Mouse (Mus musculus): ENCODE measurements around the gene Chst10.

Gene Chst10

DNA sequence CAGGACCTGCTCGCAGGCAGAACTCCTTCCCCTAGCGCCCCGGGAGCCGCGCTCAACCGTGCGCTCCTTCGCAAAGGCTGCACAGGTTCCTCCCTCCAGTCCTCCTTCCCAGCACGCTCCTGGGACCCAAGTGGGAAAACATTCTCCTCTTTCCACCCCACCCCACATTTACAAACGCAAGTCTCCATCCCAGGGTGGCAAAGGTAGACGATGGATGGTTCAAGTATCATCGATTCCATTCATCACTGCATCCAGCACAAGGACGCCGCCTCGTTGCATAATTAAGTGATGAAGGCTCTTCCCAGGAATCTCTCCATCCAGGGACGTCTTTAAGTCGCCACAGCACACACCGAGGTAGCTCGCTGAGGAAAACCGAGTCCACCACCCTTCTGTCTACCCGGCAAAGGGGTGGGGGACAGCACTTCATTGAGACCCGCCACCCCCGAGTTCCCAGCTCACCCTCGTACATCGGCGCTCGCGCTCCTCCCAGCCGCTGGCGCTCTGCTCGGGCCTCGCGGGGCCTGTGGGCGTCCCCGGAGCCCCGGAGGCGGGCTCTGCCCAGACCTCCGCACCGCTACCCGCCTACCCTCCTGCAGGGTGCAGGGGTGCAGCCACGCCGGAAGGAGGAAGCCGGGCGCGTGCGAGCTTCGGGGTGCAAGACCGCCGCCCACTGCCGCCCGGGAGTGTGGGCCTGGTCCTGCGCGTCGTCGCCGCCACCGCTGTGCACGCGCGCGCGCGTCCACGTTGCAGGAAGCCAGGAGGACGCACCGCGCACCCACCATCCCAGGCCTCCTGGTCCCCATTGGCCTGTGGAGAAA, at the start of gene Chst10:
Gene Chst10, minus strand, starts transcription at position 731 of the 818 bp plus-strand sequence.
- DNase-seq = peak; percentile 93 to 98

- no peak for DNase-seq
Measured at GRCm38 (mm10) chr1:38939608-38940007, 41.6 kb upstream of the Chst10 start.

- no peak for DNase-seq
Measured at GRCm38 (mm10) chr1:38938849-38939248, 40.9 kb upstream of the Chst10 start, which contains the start of gene Nms. Gene Nms (plus strand): TSS chr1:38939149.

DNA sequence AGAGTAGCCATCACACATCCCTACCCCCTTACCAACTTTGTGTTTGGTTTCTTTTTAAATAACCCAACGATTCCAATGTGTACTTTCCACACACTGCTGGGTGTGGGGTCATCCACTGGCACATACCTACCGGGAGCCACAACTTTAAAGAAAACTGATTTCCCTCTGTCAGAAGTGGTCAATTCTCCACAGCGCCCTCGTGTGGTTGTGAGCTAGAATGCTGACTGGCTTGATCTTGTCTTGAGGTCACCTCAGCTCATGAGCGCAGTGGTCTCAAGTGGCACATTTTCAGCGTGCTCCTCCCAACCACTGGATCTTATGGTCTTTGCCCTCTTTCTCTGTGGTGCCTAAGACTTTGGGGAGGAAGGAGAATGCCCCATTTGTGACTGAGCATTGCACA, 38.8 kb upstream of the Chst10 start:
- peak; percentile 41 to 43 for DNase-seq

- peak; percentile 21 to 23 for DNase-seq
Measured at GRCm38 (mm10) chr1:38934668-38935067, 36.7 kb upstream of the Chst10 start.

GRCm38 (mm10) chr1:38930767-38931166, 32.8 kb upstream of the Chst10 start:
- no peak for DNase-seq

DNA sequence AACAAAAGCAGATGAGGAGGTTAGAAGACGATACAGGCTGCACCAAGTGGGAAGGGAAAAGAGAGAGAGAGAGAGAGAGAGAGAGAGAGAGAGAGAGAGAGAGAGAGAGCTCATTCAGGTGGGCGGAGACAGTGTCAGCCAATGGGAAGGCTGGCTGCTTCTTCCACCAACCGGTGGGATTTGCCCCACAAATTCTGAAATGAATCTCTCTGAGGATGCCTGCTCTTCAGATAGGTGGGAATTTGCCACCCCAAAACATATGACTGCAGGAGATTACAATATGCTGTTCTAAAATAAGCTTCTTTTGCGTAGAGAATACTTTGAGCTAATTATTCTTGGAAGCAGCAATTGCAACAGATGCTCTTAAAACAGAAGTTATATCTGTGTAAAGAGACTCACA, 31.5 kb upstream of the Chst10 start:
- DNase-seq = no peak

DNA sequence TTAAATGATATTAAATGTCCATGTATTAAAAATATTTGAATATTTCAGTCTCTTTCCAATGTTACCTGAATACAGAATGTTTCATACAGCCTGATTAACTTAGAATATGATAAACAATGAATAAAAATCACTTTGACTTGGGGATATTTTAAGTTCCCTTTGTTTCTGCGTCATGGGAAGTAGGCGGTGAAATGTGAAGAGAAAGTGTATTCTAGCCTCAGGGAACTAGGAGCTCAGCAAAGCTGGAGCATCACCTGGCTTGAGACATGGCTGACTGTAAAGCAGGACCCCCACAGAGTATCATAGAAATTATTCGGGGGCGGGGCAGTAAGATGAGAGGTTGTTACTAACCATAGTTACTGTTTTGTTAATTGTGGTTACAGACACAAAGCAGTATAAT, 31.0 kb upstream of the Chst10 start:
- DNase-seq = no peak

- no peak for DNase-seq
Measured at GRCm38 (mm10) chr1:38903985-38904384, 6.0 kb upstream of the Chst10 start.

DNA sequence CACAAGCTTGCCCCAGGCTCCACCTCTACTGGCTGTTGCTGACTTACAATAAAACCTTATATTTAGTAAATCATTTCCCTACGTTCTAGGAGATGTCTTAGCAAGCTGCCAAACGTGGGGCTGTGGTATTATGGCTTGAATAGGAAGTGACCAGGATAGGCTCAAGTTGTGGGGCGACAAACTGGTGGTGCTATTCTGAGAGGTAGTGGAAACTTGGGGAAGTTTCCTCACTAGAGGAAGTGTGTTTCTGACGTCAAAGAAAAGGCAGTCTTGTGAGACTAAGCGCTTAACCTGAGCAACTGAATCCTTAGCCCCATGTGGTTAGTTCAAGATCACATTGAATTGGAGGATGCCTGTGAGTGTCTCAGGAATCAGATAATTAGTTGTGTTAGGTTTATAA, 4.6 kb upstream of the Chst10 start:
- DNase-seq = no peak

DNA sequence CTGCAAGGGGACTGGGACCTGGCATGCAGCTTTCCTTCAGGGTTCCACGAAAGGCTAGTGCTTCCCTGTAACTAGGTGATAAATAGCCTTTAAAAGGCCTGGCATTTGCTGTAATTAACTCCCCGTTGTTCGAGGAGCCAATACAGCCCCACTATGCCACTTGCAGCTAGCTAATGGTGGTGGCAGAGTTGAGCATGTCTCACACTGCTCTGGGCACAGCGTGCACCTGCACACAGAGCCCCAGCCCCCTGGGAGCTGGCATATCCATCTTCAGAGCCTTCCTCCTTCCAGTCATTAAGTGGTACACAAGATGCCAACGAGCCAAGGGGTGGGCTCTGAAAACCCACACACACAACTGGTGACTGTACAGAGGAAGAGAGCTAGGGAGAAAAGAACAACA, 4.9 kb downstream of the Chst10 start:
- DNase-seq = no peak

DNA sequence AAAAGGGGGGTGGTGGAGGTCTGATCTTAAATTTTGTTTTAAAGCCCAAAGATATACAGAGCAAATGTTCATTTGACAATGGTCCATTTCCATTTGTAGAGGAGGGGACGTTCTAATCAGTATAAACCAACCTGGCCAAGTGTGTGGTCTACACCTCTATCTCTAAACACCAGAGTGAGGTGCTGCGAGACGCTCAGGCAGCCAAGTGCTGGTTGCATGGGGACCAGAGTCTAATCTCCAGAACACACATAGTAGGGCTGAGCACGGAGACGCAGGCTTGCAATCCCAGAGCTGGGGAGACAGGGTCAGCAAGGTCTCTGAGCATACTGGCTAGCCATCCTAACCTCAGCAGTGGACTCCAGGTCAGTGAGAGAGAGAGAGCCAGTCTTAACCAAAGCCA, 6.5 kb downstream of the Chst10 start:
- no peak for DNase-seq

DNA sequence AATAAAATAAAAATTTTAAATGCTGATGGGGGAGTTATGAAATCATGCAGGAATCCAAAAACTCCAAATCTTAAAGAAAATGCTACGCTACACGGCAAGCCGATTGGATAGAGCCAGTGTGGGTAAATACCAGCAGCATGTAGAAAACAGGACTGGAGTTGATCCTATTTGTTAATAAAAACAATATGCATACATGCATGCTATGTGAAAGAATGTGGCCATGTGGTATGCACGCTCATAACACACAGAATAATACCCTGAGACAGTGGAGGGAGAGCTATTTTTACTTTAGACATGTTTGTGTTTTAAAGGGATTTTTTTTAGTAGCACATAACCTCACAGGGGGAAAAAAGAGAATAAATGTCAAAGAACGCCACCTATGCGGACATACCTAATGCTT, 9.2 kb downstream of the Chst10 start:
- no peak for DNase-seq

DNA sequence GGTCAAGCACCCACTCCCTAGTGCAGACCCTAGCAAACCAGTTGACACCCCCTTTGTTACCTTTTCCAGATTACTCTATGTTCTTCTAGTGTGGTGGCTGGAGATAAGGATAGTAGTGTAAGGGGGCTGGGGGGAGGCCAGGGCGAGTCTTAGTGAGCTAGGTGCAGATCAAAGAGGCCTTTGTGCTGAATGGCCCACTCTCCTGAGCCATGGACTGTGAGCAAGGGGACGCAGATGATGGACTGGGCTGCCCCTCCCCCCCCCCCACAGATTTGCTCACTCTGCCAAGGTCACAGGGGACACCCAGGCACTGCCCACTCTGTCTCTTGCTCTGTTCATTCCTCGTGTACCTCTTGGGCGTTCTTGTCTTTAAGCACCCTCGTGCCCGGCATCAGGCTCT, 10.9 kb downstream of the Chst10 start:
- no peak for DNase-seq

- no peak for DNase-seq
Measured at GRCm38 (mm10) chr1:38886602-38887001, 11.4 kb downstream of the Chst10 start.

- DNase-seq = peak; percentile 50 to 61
Measured at GRCm38 (mm10) chr1:38885956-38886355, 12.0 kb downstream of the Chst10 start.

- DNase-seq = peak; percentile 60 to 82
Measured at GRCm38 (mm10) chr1:38883766-38884165, 14.2 kb downstream of the Chst10 start.

GRCm38 (mm10) chr1:38882746-38883145, 15.2 kb downstream of the Chst10 start:
- DNase-seq = no peak

- DNase-seq = no peak
Measured at GRCm38 (mm10) chr1:38881366-38881765, 16.6 kb downstream of the Chst10 start.

DNA sequence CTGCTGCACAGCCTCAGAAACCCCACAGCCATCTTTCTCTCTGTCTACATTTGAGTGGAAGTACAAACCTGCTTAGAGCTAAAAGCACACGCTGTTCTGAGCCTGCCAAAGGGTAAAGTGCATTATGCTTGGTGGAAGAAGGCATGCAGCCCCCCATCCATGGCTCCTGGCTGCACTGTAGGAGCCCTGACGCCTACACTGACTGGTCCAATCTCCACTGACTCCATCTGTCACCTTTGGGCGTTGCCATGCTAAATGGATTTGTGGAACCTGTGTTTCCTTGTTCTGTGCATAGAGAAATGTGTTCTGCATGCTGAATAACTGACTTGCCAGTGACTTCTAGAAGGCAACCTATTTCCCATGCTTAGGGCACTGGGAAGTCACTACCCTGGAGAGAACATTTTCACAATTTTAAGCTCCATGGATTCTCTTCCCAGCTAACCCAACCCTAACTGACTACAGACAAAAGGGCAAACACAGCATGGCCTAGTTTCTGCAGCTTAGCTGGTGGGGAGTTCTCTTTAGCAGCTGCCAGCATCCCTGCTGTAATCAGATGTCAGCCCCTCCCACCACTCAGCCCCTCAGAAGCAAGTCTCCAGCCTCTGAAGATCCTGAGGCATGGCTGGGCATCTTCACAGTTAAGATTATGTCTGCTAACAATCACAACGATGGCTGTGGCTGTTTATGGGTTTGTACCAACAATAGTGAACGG, 21.1 kb downstream of the Chst10 start:
- DNase-seq = peak; percentile 26 to 58

DNA sequence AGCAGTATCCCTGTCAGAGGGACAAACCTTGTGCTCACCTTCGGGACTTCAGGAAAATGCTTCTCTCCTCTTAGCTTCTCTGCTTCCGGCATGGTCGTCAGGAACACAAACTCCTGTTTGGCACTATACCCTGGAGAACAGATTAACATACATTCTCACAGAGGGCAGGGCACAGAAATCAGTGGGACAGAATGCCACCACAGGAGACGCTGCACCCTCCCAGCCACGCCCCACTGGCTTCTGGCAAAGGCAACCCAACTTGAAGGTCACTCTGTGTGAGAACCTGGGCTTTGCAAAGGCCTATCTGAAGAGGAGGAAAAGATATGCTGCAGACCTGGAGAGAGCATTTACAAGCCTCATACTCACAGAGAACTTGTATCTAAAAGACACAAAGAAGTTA, 24.1 kb downstream of the Chst10 start:
- DNase-seq = no peak

DNA sequence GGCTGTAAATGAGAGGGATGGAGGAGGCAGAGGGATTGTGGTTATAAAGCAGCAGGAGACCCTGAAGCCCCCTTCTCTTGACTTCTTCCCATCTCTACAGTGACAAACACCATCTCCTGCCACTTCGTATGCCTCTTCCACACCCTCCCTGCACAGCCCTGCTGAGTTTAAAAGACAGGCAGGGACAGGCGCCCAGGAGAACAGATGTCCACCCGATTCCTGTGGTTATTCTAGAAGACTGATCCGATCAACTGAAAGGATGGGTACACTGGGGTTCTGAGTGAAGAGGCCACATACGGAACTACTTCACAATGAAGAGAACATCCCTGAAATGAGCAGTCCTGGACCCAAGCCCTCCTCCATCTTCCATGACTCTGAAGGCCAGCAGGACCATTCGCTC, 26.1 kb downstream of the Chst10 start:
- DNase-seq = no peak

DNA sequence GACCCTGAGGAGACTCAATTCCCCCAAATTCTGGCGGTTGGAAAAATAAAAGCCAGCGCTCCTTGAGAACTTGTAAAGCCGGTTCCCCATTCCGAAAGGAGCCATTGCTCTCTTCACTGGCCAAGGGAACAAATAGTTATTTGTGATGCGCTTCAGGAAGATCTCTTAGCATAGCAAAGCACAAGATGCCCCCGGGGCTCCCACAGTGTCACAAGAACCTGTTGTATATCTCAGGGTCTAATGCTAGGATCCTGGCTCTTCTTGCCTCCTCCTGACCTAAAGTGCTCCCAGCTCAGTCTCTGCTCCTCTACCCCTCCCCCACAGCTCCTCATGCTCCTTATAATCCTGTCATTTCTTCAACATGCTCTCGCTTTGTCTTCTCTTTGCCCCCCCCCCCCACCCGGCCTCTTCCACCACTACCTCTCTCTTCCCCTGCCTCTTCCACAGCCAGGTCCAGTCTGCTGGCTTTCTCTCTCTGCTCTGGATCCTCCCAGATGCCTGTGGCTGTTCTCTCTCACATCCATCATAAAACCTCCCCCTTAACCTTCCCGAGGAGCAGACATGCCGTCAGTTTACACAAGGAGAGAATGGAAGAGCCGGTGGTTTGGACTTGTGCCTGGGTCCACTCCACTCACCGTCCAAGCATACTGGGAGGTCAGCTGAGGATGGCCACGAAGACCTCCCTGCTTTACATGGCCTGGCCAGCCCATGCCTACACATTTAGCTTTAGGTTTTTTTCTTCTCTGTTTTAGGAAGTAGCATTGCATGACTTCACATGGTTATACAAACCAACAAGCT, 28.4 kb downstream of the Chst10 start:
- DNase-seq = no peak
